Mouse (Mus musculus) bone marrow, adult 2 months (tissue): Measurements from ENCODE around the gene Ocrl.

Experiments used
- CTCF ChIP-seq: fragments of 200-500 bp; IDR thresholded peaks from 2 replicates; pipeline ENCODE4 v1.5.1; 2011; ENCODE audit warnings: low read length, control low read depth; ENCODE audit not compliant: control insufficient read depth, insufficient read depth
- POLR2A ChIP-seq: fragments of 200-500 bp; IDR thresholded peaks from 2 replicates; pipeline ENCODE4 v1.6.1; 2011; ENCODE audit warnings: low read depth, mild to moderate bottlenecking, control low read depth, low read length, borderline replicate concordance; ENCODE audit not compliant: control insufficient read depth

- TF ChIP-seq CTCF (no peak), POLR2A (no peak)
These were observed 20.2 kb upstream of the Ocrl start for GRCm38 (mm10) chrX:47891907-47892430.
